Mouse (Mus musculus) lung, adult 18-20 months (tissue): ENCODE results near the gene Mpp2.

ENCODE experiments used
- DNase-seq, 2 experiments: peaks; one replicate each; pipeline ENCODE4 v3.0.0; 2022; ENCODE audit warnings: mixed read lengths in 2 of 2

Gene Mpp2

DNA sequence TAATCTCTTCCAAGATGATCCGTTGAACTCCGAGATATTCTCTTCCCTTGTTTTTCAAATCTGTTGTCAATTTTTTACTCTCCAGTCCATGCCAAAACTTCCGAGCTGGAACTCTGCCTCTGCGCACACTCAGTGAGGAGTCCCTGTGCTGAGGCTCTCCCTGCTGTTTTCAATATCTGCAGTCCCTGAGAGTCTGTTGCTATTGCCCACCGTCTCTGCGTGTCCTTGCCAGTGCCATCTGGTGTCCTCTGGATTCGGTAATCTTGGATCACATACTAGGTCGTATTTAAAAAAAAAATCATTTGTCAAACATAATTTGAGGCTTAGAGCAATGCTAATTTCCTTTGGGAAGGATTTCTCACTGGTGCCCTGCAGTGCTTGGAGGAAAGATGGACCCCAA is 53.4 kb downstream of the Mpp2 start:
- DNase-seq, result no peak

- no peak for DNase-seq
These were observed 55.2 kb downstream of the Mpp2 start for GRCm38 (mm10) chr11:102033055-102033591.

DNA sequence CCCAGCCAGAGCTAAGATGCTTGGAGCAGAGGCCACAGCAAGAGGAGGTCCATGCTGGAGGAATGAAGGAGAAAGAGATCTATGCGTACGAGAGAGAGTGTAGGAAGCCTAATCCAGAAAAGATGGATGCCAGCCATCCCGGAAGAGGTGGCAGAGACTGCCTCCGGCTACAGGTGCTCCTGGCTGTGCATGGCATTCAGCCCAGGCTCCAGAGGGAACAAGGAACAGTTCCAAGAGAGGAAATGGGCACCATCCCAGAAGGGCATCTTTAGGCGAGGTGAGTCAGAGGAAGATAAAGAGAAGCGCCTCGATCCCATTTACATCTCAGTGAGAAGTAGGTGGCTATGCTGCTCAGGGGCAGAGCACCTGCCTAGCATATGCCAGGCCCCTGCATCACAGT is 57.2 kb downstream of the Mpp2 start:
- DNase-seq, result no peak

DNA sequence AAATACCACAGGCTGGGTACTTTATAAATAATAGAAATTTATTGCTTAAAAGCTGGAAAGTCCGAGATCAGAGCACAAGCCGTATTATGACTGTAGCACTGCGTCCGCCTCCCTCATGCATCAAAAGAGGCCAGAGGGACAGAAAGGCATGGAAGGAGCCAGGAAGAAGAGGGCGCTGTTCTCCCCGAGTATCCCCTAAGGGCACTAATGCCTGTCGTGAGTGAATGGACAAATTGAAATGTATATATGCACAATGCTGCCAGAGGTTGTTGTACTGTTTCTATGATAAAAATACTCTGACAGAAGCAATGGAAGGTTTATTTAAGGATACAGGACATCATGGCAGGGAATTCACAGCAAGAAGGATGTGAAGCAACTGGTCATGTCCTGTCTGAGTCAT is 58.3 kb downstream of the Mpp2 start:
- no peak for DNase-seq

DNA sequence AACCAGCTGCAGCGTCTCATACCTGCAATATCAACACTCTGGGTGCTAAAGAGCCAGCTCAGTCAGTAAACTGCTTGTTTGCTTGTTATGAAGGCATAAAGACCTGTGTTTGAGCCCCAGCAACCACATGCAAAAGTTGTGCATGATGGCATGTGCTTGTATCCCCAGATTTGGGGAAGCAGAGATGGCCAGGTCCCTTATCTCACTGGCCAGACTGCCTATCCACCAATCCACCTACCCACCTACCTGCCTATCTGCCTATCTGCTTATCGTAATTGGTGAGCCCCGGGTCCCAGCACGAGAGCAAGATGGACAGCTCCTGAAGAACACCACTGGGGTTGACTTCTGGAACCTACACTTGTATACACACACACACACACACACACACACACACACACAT is 59.0 kb downstream of the Mpp2 start:
- DNase-seq, result no peak

DNA sequence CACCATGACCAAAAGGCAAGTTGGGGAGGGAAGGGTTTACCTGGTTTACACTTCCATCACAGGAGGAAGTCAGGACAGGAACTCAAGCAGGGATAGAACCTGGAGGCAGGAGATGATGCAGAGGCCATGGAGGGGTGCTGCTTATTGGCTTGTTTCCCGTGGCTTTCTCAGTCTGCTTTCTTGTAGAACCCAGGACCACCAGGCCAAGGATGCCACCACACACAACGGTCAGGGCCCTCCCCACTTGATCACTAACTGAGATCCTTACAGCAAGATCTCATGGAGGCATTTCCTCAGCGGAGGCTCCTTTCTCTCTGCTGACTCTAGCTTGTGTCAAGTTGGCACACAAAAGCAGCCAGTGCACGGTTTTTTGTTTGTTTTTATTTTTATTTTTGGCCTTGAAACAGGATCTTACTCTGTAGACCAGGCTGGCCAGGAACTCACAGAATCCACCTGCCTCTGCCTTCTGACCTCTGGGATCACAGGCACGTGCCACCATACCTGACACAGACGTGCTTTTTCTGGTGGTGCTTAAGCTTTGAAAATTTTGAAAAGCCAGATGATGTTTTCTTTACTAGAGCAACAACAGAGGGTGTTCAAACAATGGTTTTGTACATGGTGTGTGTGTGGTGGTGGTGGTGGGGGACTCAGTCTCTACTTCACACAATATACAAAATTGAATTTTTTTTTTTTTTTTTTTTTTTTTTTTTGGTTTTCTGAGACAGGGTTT is 60.1 kb downstream of the Mpp2 start, which contains the start of gene Mpp3:
Mpp3 (minus strand) TSS at position 375 of the 730 bp plus-strand sequence.
- no peak for DNase-seq

- DNase-seq, result no peak
These were observed 60.8 kb downstream of the Mpp2 start for GRCm38 (mm10) chr11:102027361-102028017.

- peak; percentile 68 to 81 for DNase-seq
These were observed 61.5 kb downstream of the Mpp2 start for GRCm38 (mm10) chr11:102026694-102027360.

GRCm38 (mm10) chr11:102025991-102026660 is 62.2 kb downstream of the Mpp2 start:
- DNase-seq, result no peak

GRCm38 (mm10) chr11:102025354-102025753 is 63.0 kb downstream of the Mpp2 start:
- no peak for DNase-seq

DNA sequence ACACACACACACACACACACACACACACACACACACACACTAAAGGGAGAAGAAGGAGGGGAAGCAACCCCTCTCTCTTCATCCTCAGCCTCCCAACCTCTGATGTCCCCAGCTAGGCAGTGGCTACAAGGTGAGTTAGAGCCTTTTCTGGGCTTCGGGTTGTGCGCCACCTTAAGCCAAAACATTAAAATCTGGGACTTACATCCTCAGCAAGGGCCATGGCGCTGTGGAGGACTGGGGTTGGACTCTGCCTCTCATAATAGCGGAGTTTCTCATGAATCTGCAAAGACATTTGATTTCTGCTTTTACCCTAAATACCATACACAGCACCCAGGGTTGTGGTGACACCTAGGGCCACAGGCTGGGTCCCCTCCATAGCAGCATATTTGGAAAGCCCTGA is 63.4 kb downstream of the Mpp2 start:
- no peak for DNase-seq

GRCm38 (mm10) chr11:102024084-102024758 is 64.1 kb downstream of the Mpp2 start:
- DNase-seq, result no peak

- DNase-seq, result no peak
These were observed 64.9 kb downstream of the Mpp2 start for GRCm38 (mm10) chr11:102023406-102023805.

- DNase-seq, result no peak
These were observed 67.1 kb downstream of the Mpp2 start for GRCm38 (mm10) chr11:102021196-102021595.

GRCm38 (mm10) chr11:102019736-102020135 is 68.6 kb downstream of the Mpp2 start:
- no peak for DNase-seq

DNA sequence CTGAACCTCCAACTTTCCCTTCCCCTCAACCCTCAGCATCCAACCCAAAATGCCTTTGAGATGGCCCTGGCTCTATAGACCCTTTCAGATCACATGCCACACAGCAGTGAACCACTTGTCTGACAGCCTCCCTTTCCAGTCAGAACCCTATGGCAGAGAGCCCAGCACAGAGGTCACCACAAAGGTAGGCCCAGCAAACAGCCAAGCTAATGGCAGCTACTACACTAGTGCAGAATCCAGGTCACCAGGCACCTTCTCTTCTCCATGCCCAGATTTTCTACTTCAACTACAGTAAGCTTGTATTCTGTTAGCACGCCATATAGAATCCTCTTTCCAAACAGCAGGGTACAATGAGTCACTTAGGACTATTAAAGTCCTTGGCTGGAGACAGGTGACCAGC is 72.2 kb downstream of the Mpp2 start:
- DNase-seq, result no peak

DNA sequence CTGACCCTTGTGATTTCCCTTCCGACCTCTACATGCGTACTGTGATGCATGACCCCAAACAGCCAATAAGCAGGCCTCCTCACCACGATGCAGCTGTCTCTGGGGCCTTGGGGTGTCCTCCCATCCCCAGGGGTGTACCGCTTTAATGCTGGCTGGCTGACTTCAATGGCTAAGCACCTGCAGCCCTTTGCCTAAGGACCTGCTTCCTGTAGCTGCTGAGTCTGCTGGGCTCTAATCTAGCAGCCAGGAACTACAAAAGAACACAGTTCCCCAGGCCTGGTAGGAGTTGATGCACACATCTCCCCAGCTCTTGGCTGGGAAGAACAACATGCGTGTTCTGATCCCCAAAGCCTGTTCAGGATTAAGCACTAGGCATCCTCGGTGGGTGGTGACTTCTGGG is 72.8 kb downstream of the Mpp2 start:
- no peak for DNase-seq

- DNase-seq, result no peak
These were observed 75.1 kb downstream of the Mpp2 start for GRCm38 (mm10) chr11:102013201-102013600.

DNA sequence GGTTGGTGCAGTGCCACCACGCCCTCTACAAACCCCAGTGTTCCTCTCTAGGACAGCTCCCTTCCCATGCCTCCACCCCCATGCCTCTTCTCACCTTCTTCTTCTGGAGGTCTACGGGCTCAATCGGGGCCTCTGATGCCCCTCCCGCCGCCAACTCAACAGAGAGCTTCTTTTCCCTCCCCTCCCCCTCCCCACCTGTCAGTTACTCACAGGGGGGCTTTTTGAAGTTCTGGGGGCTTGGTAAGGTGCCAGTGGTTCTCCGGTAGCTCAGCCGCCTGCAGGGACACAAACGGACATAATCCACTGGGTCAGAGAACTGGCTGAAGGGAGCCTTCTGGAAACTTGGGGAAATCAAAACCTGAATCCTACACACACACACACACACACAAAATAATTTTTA is 76.8 kb downstream of the Mpp2 start:
- DNase-seq, result no peak

DNA sequence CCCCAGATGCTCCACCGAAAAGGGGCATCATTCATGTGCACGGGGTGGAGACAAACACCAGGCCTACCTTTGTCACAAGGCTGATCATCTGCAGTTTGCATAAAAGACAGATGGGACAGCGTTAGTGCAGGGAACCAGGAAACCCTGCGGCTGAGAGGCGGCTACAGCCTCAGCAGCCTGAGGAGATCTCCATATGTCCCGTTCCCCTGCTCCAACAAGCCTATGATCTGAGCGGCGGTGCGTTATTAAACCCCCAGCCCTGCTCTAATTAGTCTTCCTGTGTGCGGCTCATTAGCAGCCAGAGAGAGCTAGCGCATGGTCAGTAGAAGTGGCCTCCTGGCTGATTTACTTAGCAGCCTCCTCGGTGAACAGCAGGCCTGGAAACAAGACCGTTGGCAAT is 78.2 kb downstream of the Mpp2 start:
- no peak for DNase-seq

DNA sequence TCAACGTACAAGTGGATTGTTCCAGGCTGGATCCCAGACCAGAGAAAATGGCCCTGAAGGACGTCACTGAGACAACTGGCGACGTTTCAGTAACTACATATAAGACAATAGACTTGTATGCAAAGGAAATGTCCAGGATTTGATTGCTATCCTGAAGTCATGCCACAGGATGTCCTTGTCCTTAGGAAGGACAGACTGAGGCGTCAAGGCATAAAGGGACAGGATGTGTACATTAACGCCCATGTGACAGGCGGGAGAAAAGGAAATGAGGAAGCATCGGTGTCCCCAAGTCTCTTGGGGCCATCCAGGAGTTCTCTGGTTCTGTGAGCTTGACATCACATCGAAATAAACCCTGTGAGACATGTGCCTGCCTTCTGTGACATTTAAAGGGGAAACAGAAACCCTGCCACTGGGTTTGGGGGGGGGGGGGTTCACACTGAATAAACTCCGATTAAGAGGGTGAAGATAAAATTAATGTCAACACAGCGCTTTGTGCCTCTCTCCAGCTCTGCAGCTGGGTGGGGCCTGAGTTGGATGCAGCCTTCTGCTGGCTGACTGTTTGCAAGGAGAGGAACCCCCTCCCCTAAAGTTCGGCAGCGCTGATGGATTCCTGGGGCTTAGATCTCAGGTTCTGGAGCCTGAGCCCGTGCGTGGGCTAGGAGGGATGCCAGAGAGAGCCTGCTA is 79.2 kb downstream of the Mpp2 start:
- DNase-seq, result peak; percentile 31 to 64

DNA sequence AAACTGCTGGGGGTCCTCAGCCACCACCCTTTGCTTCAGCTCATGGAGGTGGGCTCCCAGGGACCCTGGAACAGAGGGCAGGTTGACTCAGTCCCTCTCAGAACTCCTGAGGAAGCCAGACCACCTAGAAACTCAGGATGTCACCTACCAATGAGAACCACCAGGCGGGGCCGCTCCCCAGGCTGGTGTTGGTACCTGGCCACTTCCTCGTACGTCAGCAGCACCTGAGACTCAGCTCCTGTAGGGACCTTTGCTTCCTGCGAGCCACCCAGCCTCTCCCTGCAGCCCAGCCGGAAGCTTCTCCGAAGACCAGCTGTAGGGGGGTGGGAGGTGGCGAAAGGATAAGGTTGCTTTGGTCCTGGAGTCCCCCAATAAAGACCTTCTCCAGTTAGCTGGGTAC is 79.9 kb downstream of the Mpp2 start:
- no peak for DNase-seq
